Mouse (Mus musculus): Measurements from ENCODE around the gene Nmt2. TPM values are rescaled to one million over a fixed set of nuclear protein-coding genes. Genes with fewer than 3 reads are reported as not detected.
A peak's percentile ranks its signal among the peaks of the same experiment; 100 is the strongest.

Nmt2 gene
- 1 to 10 TPM; 7.4 to 9.6 TPM for total RNA-seq (2021)
- long read RNA-seq, experiment 1, full-length matches to known transcripts: 3 of 4 reads
- long read RNA-seq, experiment 1, partial matches to known transcripts: 0 of 4 reads
- long read RNA-seq, experiment 1, other reads (novel, unspliced or antisense): 1 of 4 reads
- long read RNA-seq, experiment 2, partial matches to known transcripts: 0 of 2 reads
- long read RNA-seq, experiment 2, other reads (novel, unspliced or antisense): 1 of 2 reads

- intact Hi-C loops (cut with DNase I; ENCODE audit: low total_unique reads): no loop called here
- peak; percentile 100 for DNase-seq
Measured at GRCm38 (mm10) chr2:3283602-3284472, at the start of gene Nmt2. Gene Nmt2 (plus strand): TSS chr2:3284212.

- DNase-seq: no peak
- intact Hi-C loops (cut with DNase I; ENCODE audit: low total_unique reads): no loop called here
Measured at GRCm38 (mm10) chr2:3239255-3239654, 44.8 kb upstream of the Nmt2 start.

- no peak for DNase-seq
- intact Hi-C loops (cut with DNase I; ENCODE audit: low total_unique reads): no loop called here
Measured at GRCm38 (mm10) chr2:3244251-3244650, 39.8 kb upstream of the Nmt2 start.

GRCm38 (mm10) chr2:3251309-3251708, 32.7 kb upstream of the Nmt2 start:
- DNase-seq: no peak
- intact Hi-C loops (cut with DNase I; ENCODE audit: low total_unique reads): no loop called here

GRCm38 (mm10) chr2:3266466-3266865, 17.5 kb upstream of the Nmt2 start:
- DNase-seq: no peak
- intact Hi-C loops (cut with DNase I; ENCODE audit: low total_unique reads): no loop called here

- intact Hi-C loops (cut with DNase I; ENCODE audit: low total_unique reads): no loop called here
- no peak for DNase-seq
Measured at GRCm38 (mm10) chr2:3267879-3268278, 16.1 kb upstream of the Nmt2 start.

GRCm38 (mm10) chr2:3273349-3273748, 10.7 kb upstream of the Nmt2 start:
- DNase-seq: no peak
- intact Hi-C loops (cut with DNase I; ENCODE audit: low total_unique reads): no loop called here

- intact Hi-C loops (cut with DNase I; ENCODE audit: low total_unique reads): no loop called here
- DNase-seq: no peak
Measured at GRCm38 (mm10) chr2:3276106-3276505, 7.9 kb upstream of the Nmt2 start.

GRCm38 (mm10) chr2:3277502-3277901, 6.5 kb upstream of the Nmt2 start:
- intact Hi-C loops (cut with DNase I; ENCODE audit: low total_unique reads): no loop called here
- no peak for DNase-seq

GRCm38 (mm10) chr2:3281311-3281710, 2.7 kb upstream of the Nmt2 start:
- intact Hi-C loops (cut with DNase I; ENCODE audit: low total_unique reads): no loop called here
- DNase-seq: peak; percentile 28

- intact Hi-C loops (cut with DNase I; ENCODE audit: low total_unique reads): no loop called here
- peak; percentile 20 for DNase-seq
Measured at GRCm38 (mm10) chr2:3282866-3283601, 978 bp upstream of the Nmt2 start.

- intact Hi-C loops (cut with DNase I; ENCODE audit: low total_unique reads): no loop called here
Measured at GRCm38 (mm10) chr2:3284473-3285180, 615 bp downstream of the Nmt2 start.

GRCm38 (mm10) chr2:3285181-3285530, 1.1 kb downstream of the Nmt2 start:
- intact Hi-C loops (cut with DNase I; ENCODE audit: low total_unique reads): no loop called here
- no peak for DNase-seq

More at GRCm38 (mm10) chr2:3284473-3285180, 615 bp downstream of the Nmt2 start:
- peak; percentile 48 for DNase-seq

GRCm38 (mm10) chr2:3285709-3286108, 1.7 kb downstream of the Nmt2 start:
- intact Hi-C loops (cut with DNase I; ENCODE audit: low total_unique reads): no loop called here
- no peak for DNase-seq

GRCm38 (mm10) chr2:3286243-3286642, 2.2 kb downstream of the Nmt2 start:
- DNase-seq: no peak
- intact Hi-C loops (cut with DNase I; ENCODE audit: low total_unique reads): no loop called here

GRCm38 (mm10) chr2:3289581-3289980, 5.6 kb downstream of the Nmt2 start:
- DNase-seq: no peak

GRCm38 (mm10) chr2:3292170-3292569, 8.2 kb downstream of the Nmt2 start:
- intact Hi-C loops (cut with DNase I; ENCODE audit: low total_unique reads): no loop called here
- DNase-seq: no peak

More at GRCm38 (mm10) chr2:3289581-3289980, 5.6 kb downstream of the Nmt2 start:
- intact Hi-C loops (cut with DNase I; ENCODE audit: low total_unique reads): no loop called here

- intact Hi-C loops (cut with DNase I; ENCODE audit: low total_unique reads): no loop called here
- DNase-seq: no peak
Measured at GRCm38 (mm10) chr2:3295826-3296225, 11.8 kb downstream of the Nmt2 start.

- intact Hi-C loops (cut with DNase I; ENCODE audit: low total_unique reads): no loop called here
- peak; percentile 27 for DNase-seq
Measured at GRCm38 (mm10) chr2:3305426-3306025, 21.5 kb downstream of the Nmt2 start.
